Mouse (Mus musculus) embryo, embryonic 9.5 days (tissue): Measurements from ENCODE around the gene Vmn1r117.
"Not testable (repeated sequence)": the region's sequence is repeated elsewhere in the genome, so short reads cannot be mapped to it uniquely, and the experiment has no call there.

ENCODE experiments used
- DNase-seq: peaks from one replicate; pipeline ENCODE4 v3.0.0-alpha.2; 2017; ENCODE audit errors: extremely low spot score

The Vmn1r117 gene

DNA sequence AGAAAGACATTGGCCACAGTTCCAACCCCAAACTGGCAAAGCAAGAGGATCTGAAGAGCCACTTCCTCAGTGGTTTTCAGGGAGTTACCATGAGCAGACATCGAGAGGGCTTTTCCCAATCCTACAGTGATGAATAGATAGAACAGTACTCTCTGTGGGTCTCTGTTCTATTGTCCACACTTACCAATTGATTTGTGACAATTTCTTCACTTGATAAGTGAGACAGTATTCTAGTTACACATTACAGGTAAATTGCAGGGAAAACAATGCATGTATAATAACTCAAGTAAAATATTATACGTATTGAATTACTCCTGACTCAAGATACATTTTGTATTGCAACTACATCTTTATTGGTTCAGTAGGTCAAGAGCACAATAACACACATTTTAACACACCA lies at the start of gene Vmn1r117:
Gene Vmn1r117 (minus strand): TSS at position 101 of the 400 bp plus-strand sequence.
- DNase-seq = not testable (repeated sequence)

- DNase-seq = not testable (repeated sequence)
These were observed 28.3 kb upstream of the Vmn1r117 start, which contains the start of gene Vmn1r118 for GRCm38 (mm10) chr7:20912247-20912646. Gene Vmn1r118, minus strand, starts transcription at chr7:20912347.

GRCm38 (mm10) chr7:20871956-20872355 lies 12.0 kb downstream of the Vmn1r117 start, which contains the start of gene Vmn1r116:
Gene Vmn1r116, plus strand, starts transcription at chr7:20872256.
- DNase-seq = not testable (repeated sequence)

DNA sequence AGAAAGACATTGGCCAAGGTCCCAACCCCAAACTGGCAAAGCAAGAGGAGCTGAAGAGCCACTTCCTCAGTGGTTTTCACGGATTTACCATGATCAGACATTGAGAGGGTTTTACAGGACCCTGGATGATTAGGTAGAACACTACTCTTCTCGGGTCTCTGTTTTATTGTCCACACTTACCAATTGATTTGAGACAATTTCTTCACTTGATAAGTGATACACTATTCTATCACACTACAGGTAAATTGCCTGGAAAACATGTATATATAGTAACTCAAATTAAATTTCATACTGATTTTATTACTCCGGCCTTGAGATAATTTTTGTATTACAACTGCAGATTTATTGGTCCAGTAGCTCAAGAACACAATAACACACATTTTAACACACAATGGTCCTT lies 39.0 kb downstream of the Vmn1r117 start, which contains the start of gene Vmn1r115:
Gene Vmn1r115 (minus strand): TSS at position 101 of the 400 bp plus-strand sequence.
- not testable (repeated sequence) for DNase-seq
